Mouse (Mus musculus): ENCODE measurements around the gene Poln. TPM values are rescaled to one million over a fixed set of nuclear protein-coding genes. Genes with fewer than 3 reads are reported as not detected.

Gene Poln
- total and polyA plus RNA-seq, 3 experiments: 0.83 to 2.9 TPM; not detected in 1

DNA sequence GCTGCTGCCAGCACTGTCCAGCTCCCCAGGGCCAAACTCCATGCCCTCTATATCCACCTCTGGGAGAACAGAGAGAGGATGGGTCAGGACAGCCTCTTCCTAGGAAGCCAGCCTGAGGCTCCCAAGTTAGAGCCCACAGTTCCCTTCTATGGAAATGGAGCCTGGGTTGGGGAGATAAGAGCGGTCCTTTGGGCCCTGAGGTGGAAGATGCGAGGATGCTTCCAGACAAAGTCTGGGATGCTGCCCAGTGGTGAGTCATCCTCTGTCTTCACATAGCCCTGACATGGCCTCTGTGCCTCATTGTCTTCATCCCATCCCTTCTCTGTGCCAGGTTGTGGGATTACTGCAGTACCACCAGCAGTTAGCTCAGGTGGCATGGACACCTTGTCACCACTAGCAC is 7.8 kb upstream of the Poln start:
- no peak for TF ChIP-seq TAL1 (conservative IDR thresholded peaks at IDR 0.05; ENCODE audit: low read depth, low read length)
- no peak for TF ChIP-seq GATA1 (IDR thresholded peaks at IDR 0.05; ENCODE audit: borderline replicate concordance, low read length)
- TF ChIP-seq GATA2 (IDR thresholded peaks at IDR 0.05; ENCODE audit: borderline replicate concordance, low read depth, low read length): no peak
- TF ChIP-seq POLR2AphosphoS5 (IDR thresholded peaks at IDR 0.05; ENCODE audit: insufficient replicate concordance, low read depth, low read length): no peak
- no peak for TF ChIP-seq CTCF (IDR thresholded peaks at IDR 0.05; ENCODE audit: low read depth, low read length)
- no peak for DNase-seq (ENCODE audit: low spot score)
- Histone ChIP-seq H3K36me3 (replicated peaks) (peaks cover 43% of the 10 kb centered on the region), H3K4me3 (ENCODE audit: low read depth, low read length) (no peak overlapping the region), H3K4me1 (ENCODE audit: insufficient read depth, low read depth, low read length) (peaks cover 9% of the 10 kb centered on the region; the same call in 1 of the 2 replicates), H3K9me3 (replicated peaks) (no peaks in the 10 kb centered on the region), H3K27me3 (ENCODE audit: insufficient read depth, low read length) (peaks cover 32% of the 10 kb centered on the region)
- no peak for ATAC-seq (ENCODE audit: extremely low read depth, insufficient number of reproducible peaks, low FRiP score, poor library complexity, severe bottlenecking)

DNA sequence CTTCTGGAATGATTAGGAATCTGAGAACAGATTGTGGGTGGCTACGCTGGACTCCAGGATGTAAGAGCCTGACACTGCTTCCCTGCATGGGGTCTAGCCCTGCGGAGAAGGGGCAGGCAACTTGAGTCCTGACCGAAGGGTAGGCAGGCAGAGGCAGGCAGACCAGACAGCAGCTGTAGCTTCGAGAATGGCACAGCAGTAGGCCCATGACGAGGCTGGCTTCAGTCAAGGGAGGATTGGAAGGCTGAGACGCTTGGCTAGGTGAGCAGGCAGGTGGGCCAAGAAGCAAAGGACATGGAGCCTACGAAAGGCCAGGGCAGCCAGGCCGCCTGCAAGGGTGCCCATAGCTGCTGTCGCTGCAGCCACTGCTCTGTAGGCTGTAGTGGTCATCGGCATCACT is 7.4 kb upstream of the Poln start:
- peaks cover 32% of the 10 kb centered on the region for H3K27me3 ChIP-seq (ENCODE audit: insufficient read depth, low read length)
- H3K4me3 ChIP-seq (ENCODE audit: low read depth, low read length): no peak overlapping the region; the same call in 1 of the 2 replicates
- no peak for ATAC-seq (ENCODE audit: extremely low read depth, insufficient number of reproducible peaks, low FRiP score, poor library complexity, severe bottlenecking)
- no peak for DNase-seq (ENCODE audit: low spot score)
- peaks cover 41% of the 10 kb centered on the region for H3K36me3 ChIP-seq (replicated peaks)
- TF ChIP-seq CTCF (IDR thresholded peaks at IDR 0.05; ENCODE audit: low read depth, low read length) (no peak), POLR2AphosphoS5 (IDR thresholded peaks at IDR 0.05; ENCODE audit: insufficient replicate concordance, low read depth, low read length) (no peak), GATA2 (IDR thresholded peaks at IDR 0.05; ENCODE audit: borderline replicate concordance, low read depth, low read length) (no peak), GATA1 (IDR thresholded peaks at IDR 0.05; ENCODE audit: borderline replicate concordance, low read length) (no peak), TAL1 (conservative IDR thresholded peaks at IDR 0.05; ENCODE audit: low read depth, low read length) (no peak)
- no peaks in the 10 kb centered on the region for H3K9me3 ChIP-seq (replicated peaks)
- peaks cover 7% of the 10 kb centered on the region; the same call in 1 of the 2 replicates for H3K4me1 ChIP-seq (ENCODE audit: insufficient read depth, low read depth, low read length)

- Histone ChIP-seq H3K4me1 (ENCODE audit: insufficient read depth, low read depth, low read length) (peaks cover 5% of the 10 kb centered on the region; the same call in 1 of the 2 replicates), H3K9me3 (replicated peaks) (no peaks in the 10 kb centered on the region), H3K4me3 (ENCODE audit: low read depth, low read length) (no peak overlapping the region), H3K36me3 (replicated peaks) (peaks cover 41% of the 10 kb centered on the region), H3K27me3 (ENCODE audit: insufficient read depth, low read length) (peaks cover 32% of the 10 kb centered on the region)
- DNase-seq (ENCODE audit: low spot score) (no peak), ATAC-seq (ENCODE audit: extremely low read depth, insufficient number of reproducible peaks, low FRiP score, poor library complexity, severe bottlenecking) (no peak)
- TF ChIP-seq POLR2AphosphoS5 (IDR thresholded peaks at IDR 0.05; ENCODE audit: insufficient replicate concordance, low read depth, low read length) (no peak), GATA2 (IDR thresholded peaks at IDR 0.05; ENCODE audit: borderline replicate concordance, low read depth, low read length) (no peak), GATA1 (IDR thresholded peaks at IDR 0.05; ENCODE audit: borderline replicate concordance, low read length) (no peak), CTCF (IDR thresholded peaks at IDR 0.05; ENCODE audit: low read depth, low read length) (no peak), TAL1 (conservative IDR thresholded peaks at IDR 0.05; ENCODE audit: low read depth, low read length) (no peak)
Observed at GRCm38 (mm10) chr5:34175403-34175694, 6.1 kb upstream of the Poln start.

- DNase-seq (ENCODE audit: low spot score) (no peak), ATAC-seq (ENCODE audit: extremely low read depth, insufficient number of reproducible peaks, low FRiP score, poor library complexity, severe bottlenecking) (no peak)
- Histone ChIP-seq H3K4me1 (ENCODE audit: insufficient read depth, low read depth, low read length) (peaks cover 9% of the 10 kb centered on the region), H3K4me3 (ENCODE audit: low read depth, low read length) (no peak overlapping the region), H3K36me3 (replicated peaks) (peaks cover 39% of the 10 kb centered on the region), H3K27me3 (ENCODE audit: insufficient read depth, low read length) (peaks cover 28% of the 10 kb centered on the region), H3K9me3 (replicated peaks) (no peaks in the 10 kb centered on the region)
- TF ChIP-seq CTCF (IDR thresholded peaks at IDR 0.05; ENCODE audit: low read depth, low read length) (no peak), TAL1 (conservative IDR thresholded peaks at IDR 0.05; ENCODE audit: low read depth, low read length) (no peak), GATA2 (IDR thresholded peaks at IDR 0.05; ENCODE audit: borderline replicate concordance, low read depth, low read length) (no peak), POLR2AphosphoS5 (IDR thresholded peaks at IDR 0.05; ENCODE audit: insufficient replicate concordance, low read depth, low read length) (no peak), GATA1 (IDR thresholded peaks at IDR 0.05; ENCODE audit: borderline replicate concordance, low read length) (no peak)
Observed at GRCm38 (mm10) chr5:34174550-34175402, 5.5 kb upstream of the Poln start.

GRCm38 (mm10) chr5:34174021-34174420 is 4.8 kb upstream of the Poln start:
- DNase-seq (ENCODE audit: low spot score) (no peak), ATAC-seq (ENCODE audit: extremely low read depth, insufficient number of reproducible peaks, low FRiP score, poor library complexity, severe bottlenecking) (no peak)
- Histone ChIP-seq H3K9me3 (replicated peaks) (no peaks in the 10 kb centered on the region), H3K4me3 (ENCODE audit: low read depth, low read length) (no peak overlapping the region), H3K27me3 (ENCODE audit: insufficient read depth, low read length) (peaks cover 26% of the 10 kb centered on the region), H3K4me1 (ENCODE audit: insufficient read depth, low read depth, low read length) (peaks cover 11% of the 10 kb centered on the region), H3K36me3 (replicated peaks) (peaks cover 39% of the 10 kb centered on the region)
- TF ChIP-seq POLR2AphosphoS5 (IDR thresholded peaks at IDR 0.05; ENCODE audit: insufficient replicate concordance, low read depth, low read length): no peak
- TF ChIP-seq GATA1 (IDR thresholded peaks at IDR 0.05; ENCODE audit: borderline replicate concordance, low read length): no peak
- no peak for TF ChIP-seq GATA2 (IDR thresholded peaks at IDR 0.05; ENCODE audit: borderline replicate concordance, low read depth, low read length)
- TF ChIP-seq CTCF (IDR thresholded peaks at IDR 0.05; ENCODE audit: low read depth, low read length): no peak
- no peak for TF ChIP-seq TAL1 (conservative IDR thresholded peaks at IDR 0.05; ENCODE audit: low read depth, low read length)

GRCm38 (mm10) chr5:34170726-34171125 is 1.5 kb upstream of the Poln start:
- peaks cover 8% of the 10 kb centered on the region for H3K27me3 ChIP-seq (ENCODE audit: insufficient read depth, low read length)
- ATAC-seq (ENCODE audit: extremely low read depth, insufficient number of reproducible peaks, low FRiP score, poor library complexity, severe bottlenecking): no peak
- DNase-seq (ENCODE audit: low spot score): no peak
- peaks cover 17% of the 10 kb centered on the region for H3K4me1 ChIP-seq (ENCODE audit: insufficient read depth, low read depth, low read length)
- TF ChIP-seq GATA2 (IDR thresholded peaks at IDR 0.05; ENCODE audit: borderline replicate concordance, low read depth, low read length): no peak
- no peak for TF ChIP-seq POLR2AphosphoS5 (IDR thresholded peaks at IDR 0.05; ENCODE audit: insufficient replicate concordance, low read depth, low read length)
- TF ChIP-seq TAL1 (conservative IDR thresholded peaks at IDR 0.05; ENCODE audit: low read depth, low read length): no peak
- TF ChIP-seq GATA1 (IDR thresholded peaks at IDR 0.05; ENCODE audit: borderline replicate concordance, low read length): no peak
- TF ChIP-seq CTCF (IDR thresholded peaks at IDR 0.05; ENCODE audit: low read depth, low read length): no peak
- H3K4me3 ChIP-seq (ENCODE audit: low read depth, low read length): no peak overlapping the region
- H3K9me3 ChIP-seq (replicated peaks): no peaks in the 10 kb centered on the region
- H3K36me3 ChIP-seq (replicated peaks): peaks cover 18% of the 10 kb centered on the region
